Mouse (Mus musculus) forebrain, postnatal 0 days (tissue): ENCODE results near the gene Ptpn1. TPM values are rescaled to one million over a fixed set of nuclear protein-coding genes. Genes with fewer than 3 reads are reported as not detected.

ENCODE experiments used
- ATAC-seq: fragments of 200-750 bp; cut with Nextera tagmentation; 2 replicates; pipeline ENCODE4 v1.8.0; 2017; ENCODE audit warnings: mild to moderate bottlenecking, moderate library complexity
- DNase-seq: peaks from one replicate; pipeline ENCODE4 v3.0.0-alpha.2; 2015
- H3K27ac ChIP-seq: fragments of 300-500 bp; sonication (generic); 2 replicates; pipeline ENCODE4 v1.5.1; 2014; ENCODE audit warnings: low read depth, mild to moderate bottlenecking, antibody characterized with exemption, low read length, moderate library complexity, mixed read lengths
- H3K27me3 ChIP-seq: fragments of 300-500 bp; sonication (generic); 2 replicates; pipeline ENCODE4 v1.6.1; 2014; ENCODE audit warnings: mild to moderate bottlenecking, low read length, mixed read lengths; ENCODE audit not compliant: insufficient read depth
- H3K36me3 ChIP-seq: fragments of 300-500 bp; sonication (generic); 2 replicates; pipeline ENCODE4 v1.6.1; 2014; ENCODE audit warnings: mild to moderate bottlenecking, moderate library complexity; ENCODE audit not compliant: insufficient read depth
- H3K4me1 ChIP-seq: fragments of 300-500 bp; sonication (generic); 2 replicates; pipeline ENCODE4 v1.6.1; 2014; ENCODE audit warnings: antibody characterized with exemption; ENCODE audit not compliant: insufficient read depth
- H3K4me2 ChIP-seq: fragments of 300-500 bp; sonication (generic); 2 replicates; pipeline ENCODE4 v1.6.1; 2014; ENCODE audit warnings: low read depth, mild to moderate bottlenecking, moderate library complexity
- H3K4me3 ChIP-seq: fragments of 300-500 bp; sonication (generic); 2 replicates; pipeline ENCODE4 v1.5.1; 2014; ENCODE audit warnings: low read depth, low read length, mixed read lengths
- H3K9ac ChIP-seq: fragments of 300-500 bp; sonication (generic); 2 replicates; pipeline ENCODE4 v1.6.1; 2014; ENCODE audit warnings: mild to moderate bottlenecking
- H3K9me3 ChIP-seq: fragments of 300-500 bp; sonication (generic); 2 replicates; pipeline ENCODE4 v1.6.1; 2016; ENCODE audit warnings: low read length
- CTCF ChIP-seq: sonication (generic); IDR thresholded peaks from 2 replicates; pipeline ENCODE4 v1.5.1; 2016; ENCODE audit warnings: antibody characterized with exemption, control low read depth, low read depth
- WGBS: fragments of 180-500 bp; shearing (Covaris S2); extraction: QIAGEN DNeasy Blood & Tissue Kit; methylation state at CpG from one replicate; pipeline ENCODE4 v1.1.7; 2014; 5-methylcytosine and 5-hydroxymethylcytosine counted together
- polyA plus RNA-seq: library from polyadenylated mRNA; unstranded; fragments of >200 nt; fragmentation: Nextera tagmentation; extraction: Ambion mirVana; gene quantifications from 2 replicates; pipeline ENCODE4 v1.2.1, GENCODE M21; 2015
- total RNA-seq: library from RNA; depleted of rRNA; stranded (reverse); fragments of >200 nt; gene quantifications from 2 replicates; pipeline ENCODE4 v1.2.3, GENCODE M21; 2014

Gene Ptpn1
- total and polyA plus RNA-seq, 2 experiments from 2014 or later, result 47.0 to 75.4 TPM

DNA sequence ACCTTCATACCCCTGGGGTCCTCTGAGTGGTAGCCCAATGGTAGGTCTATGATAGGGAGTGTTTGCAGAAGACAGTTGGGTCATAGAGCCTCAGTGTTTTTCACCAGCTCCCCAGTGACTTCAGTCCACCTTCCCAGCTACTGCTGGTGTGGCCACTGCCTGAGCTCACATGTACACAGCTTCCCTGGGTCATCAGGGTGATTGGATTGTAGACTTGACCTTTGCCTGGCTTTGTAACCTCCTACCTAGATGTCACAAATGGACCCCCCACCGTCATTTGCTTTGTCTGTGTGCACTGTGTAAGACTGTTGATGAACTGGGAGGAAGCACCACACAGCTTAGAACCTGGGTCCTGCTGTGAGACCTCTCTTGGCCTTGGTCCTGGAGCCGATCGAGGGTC, 12.3 kb downstream of the Ptpn1 start:
- DNase-seq (no peak), ATAC-seq (no peak)
- Histone ChIP-seq H3K9ac (no peak overlapping the region), H3K4me2 (no peak overlapping the region), H3K27me3 (no peaks in the 10 kb centered on the region), H3K36me3 (no peaks in the 10 kb centered on the region), H3K27ac (no peak overlapping the region), H3K4me3 (no peak overlapping the region), H3K9me3 (no peaks in the 10 kb centered on the region), H3K4me1 (peaks cover 23% of the 10 kb centered on the region)
- TF ChIP-seq CTCF, result no peak
- 76% methylated on average over 3 of the region's 3 CpGs for WGBS

DNA sequence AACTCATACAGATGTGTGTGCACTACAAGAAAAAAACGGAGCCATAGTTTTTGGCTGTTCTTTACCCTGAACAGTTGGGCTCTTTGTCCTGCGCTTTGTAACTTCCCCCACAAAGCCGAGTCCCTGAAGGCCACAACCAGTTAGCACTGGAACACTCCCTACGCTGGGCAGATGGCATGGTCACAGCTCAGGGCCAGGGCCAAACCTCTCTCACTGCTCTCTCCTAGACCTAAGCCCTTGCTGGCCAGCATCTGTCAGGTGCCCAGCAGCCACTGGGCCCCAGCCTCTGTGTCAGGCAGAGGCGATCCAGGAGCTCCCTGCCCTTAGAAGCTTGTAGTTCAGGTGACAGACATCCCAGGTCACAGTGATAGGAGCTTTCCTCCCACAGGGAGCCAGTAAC, 13.6 kb downstream of the Ptpn1 start:
- Histone ChIP-seq H3K27ac (no peak overlapping the region), H3K4me2 (no peak overlapping the region), H3K4me1 (peaks cover 23% of the 10 kb centered on the region), H3K9ac (no peak overlapping the region), H3K4me3 (no peak overlapping the region), H3K9me3 (no peaks in the 10 kb centered on the region), H3K36me3 (no peaks in the 10 kb centered on the region), H3K27me3 (no peaks in the 10 kb centered on the region)
- 79% methylated on average over 5 of the region's 5 CpGs for WGBS
- ATAC-seq, result no peak
- TF ChIP-seq CTCF, result no peak
- no peak for DNase-seq

DNA sequence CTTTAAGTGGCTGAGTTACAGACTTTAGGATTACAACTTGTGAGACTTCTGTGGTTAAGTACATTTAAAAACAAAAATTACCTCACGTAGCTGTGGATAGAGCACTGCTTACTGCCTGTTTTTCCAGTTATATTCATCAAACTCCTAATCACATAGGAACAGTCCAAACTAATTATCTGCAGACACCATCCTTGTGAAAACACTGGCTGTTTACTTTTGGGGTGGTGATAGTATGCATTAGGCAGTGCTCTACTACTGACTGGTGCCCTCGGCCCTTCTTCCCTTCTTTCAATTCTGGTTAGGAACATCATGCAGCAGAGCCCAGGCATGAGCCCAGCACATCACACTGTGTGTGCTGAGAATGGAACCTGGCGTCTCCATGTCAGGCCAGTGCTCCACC, 15.4 kb downstream of the Ptpn1 start:
- Histone ChIP-seq H3K4me1 (peaks cover 14% of the 10 kb centered on the region), H3K27ac (no peak overlapping the region), H3K4me3 (no peak overlapping the region), H3K27me3 (no peaks in the 10 kb centered on the region), H3K4me2 (no peak overlapping the region), H3K9ac (no peak overlapping the region), H3K9me3 (no peaks in the 10 kb centered on the region), H3K36me3 (no peaks in the 10 kb centered on the region)
- 90% methylated on average over 3 of the region's 3 CpGs for WGBS
- DNase-seq (no peak), ATAC-seq (no peak)
- TF ChIP-seq CTCF, result no peak

DNA sequence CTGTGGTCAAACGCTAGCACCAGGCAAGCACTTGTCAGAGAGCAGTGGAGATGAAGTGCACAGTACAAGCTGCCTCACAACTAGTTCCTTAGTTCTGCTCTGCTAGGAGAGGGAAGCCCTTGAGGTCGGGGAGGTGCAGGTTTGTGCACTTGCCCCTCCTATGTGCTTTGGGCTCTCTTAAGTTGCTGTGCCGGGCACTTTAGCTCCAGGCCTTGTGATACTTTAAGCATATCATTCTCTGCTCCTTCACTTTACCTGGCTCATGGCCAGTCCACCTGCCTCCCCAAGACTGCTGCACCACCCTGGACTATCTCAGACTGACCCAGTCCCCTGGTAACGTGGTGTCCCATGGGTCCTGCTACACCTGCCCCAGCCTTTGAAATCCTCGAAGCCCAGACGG, 16.2 kb downstream of the Ptpn1 start:
- H3K9ac ChIP-seq, result no peak overlapping the region
- H3K4me2 ChIP-seq, result no peak overlapping the region
- no peaks in the 10 kb centered on the region for H3K36me3 ChIP-seq

DNA sequence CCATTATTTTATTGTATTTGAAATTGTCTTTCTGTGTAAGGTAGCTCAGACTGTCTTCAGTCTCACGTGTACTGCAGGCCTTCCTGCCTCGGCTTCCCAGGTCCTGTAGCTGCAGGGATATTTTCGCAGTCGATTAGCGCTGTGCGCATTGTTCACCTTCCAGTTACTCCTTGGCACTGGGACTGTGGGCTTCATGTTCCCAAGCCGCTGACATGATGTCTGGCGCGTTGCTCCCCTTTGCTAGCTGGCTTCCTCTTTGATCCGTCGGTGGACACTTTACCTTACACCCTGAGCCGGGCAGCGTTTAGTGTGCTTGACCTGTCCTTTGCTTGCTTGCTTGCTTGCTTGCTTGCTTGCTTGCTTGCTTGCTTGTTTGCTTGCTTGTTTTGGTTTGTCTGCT, 16.7 kb downstream of the Ptpn1 start:
- Histone ChIP-seq H3K9me3 (no peaks in the 10 kb centered on the region), H3K27me3 (no peaks in the 10 kb centered on the region), H3K4me2 (no peak overlapping the region), H3K4me1 (peaks cover under 1% of the 10 kb centered on the region; the same call in 1 of the 2 replicates), H3K27ac (no peak overlapping the region), H3K36me3 (no peaks in the 10 kb centered on the region), H3K4me3 (no peak overlapping the region), H3K9ac (no peak overlapping the region)
- DNase-seq, result no peak
- 72% methylated on average over 13 of the region's 13 CpGs for WGBS
- TF ChIP-seq CTCF, result no peak
- ATAC-seq, result no peak

More for the DNA sequence above, 16.2 kb downstream of the Ptpn1 start:
- no peaks in the 10 kb centered on the region for H3K27me3 ChIP-seq
- no peak for DNase-seq
- H3K9me3 ChIP-seq, result no peaks in the 10 kb centered on the region
- H3K27ac ChIP-seq, result no peak overlapping the region
- H3K4me3 ChIP-seq, result no peak overlapping the region
- ATAC-seq, result no peak
- no peak for TF ChIP-seq CTCF
- peaks cover 6% of the 10 kb centered on the region for H3K4me1 ChIP-seq
- 82% methylated on average over 6 of the region's 6 CpGs for WGBS

DNA sequence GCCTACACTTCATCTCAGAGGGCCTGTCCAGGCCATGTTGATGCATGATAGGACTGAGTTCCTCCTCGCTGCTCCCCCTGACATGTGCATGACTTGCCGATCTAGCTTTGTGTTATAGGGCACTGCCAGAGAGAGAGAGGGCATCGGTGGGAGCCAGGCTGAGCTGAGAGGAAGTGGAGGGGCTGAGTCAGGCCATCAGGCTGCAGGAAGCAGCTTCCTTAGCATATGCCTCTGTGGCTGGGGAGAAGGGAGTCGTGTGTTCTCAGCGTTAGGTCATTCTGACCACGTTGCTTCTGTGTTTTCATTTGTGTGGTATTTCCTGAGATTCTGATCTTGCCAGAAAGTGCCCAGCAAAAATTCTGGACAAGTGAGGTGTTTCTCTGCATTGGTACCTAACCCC, 17.4 kb downstream of the Ptpn1 start:
- no peak for TF ChIP-seq CTCF
- Histone ChIP-seq H3K9me3 (no peaks in the 10 kb centered on the region), H3K4me3 (no peak overlapping the region), H3K4me1 (no peaks in the 10 kb centered on the region), H3K9ac (no peak overlapping the region), H3K36me3 (no peaks in the 10 kb centered on the region), H3K27me3 (no peaks in the 10 kb centered on the region), H3K4me2 (no peak overlapping the region), H3K27ac (no peak overlapping the region)
- DNase-seq, result no peak
- ATAC-seq, result peak; percentile 10; the same call in 1 of the 2 replicates
- WGBS, result 68% methylated on average over 6 of the region's 6 CpGs

DNA sequence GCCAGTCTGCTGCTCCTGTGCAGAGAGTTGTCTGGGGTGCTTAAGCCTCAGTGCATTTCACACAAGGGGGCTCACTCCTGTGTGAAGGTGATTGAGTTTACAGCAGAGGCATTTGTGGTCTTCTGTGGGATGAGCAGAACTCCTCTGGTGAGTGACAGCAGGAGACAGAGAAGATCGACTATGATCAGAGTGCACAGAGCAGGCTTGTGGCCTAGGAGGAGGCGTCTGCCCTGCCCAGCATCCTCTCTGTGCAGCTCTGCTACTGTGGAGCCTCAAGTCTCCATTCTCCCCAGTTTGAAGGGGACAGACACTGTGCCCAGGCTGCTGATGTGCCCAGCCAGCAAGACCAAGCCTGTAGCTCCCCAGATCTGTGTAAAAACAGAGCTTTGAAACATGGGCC, 18.0 kb downstream of the Ptpn1 start:
- DNase-seq, result no peak
- TF ChIP-seq CTCF, result no peak
- no peak overlapping the region for H3K27ac ChIP-seq
- no peak overlapping the region for H3K4me2 ChIP-seq
- no peaks in the 10 kb centered on the region for H3K9me3 ChIP-seq
- H3K27me3 ChIP-seq, result no peaks in the 10 kb centered on the region
- 68% methylated on average over 2 of the region's 2 CpGs for WGBS
- no peak overlapping the region for H3K4me3 ChIP-seq
- no peak overlapping the region for H3K9ac ChIP-seq
- ATAC-seq, result no peak
- peaks cover 5% of the 10 kb centered on the region; the same call in 1 of the 2 replicates for H3K36me3 ChIP-seq
- H3K4me1 ChIP-seq, result no peaks in the 10 kb centered on the region

DNA sequence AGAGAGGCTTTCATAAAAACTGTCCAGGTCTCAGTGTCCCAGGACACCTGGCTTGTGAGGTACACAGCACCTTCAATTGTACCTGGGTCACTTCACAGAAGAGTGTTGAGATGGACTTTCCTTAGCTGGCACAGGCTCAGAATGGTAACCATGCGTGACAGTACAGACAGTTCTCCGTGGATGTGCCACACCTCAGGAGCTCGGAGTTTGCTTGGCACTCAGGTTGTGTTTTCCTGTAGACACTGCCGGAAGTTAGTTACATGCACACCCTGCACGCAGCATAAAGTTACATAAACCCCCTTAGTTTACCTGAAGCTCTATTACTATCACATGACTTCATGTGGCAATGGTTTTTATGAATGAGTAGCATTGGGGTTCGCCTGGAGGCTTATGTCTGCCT, 18.8 kb downstream of the Ptpn1 start:
- Histone ChIP-seq H3K27me3 (no peaks in the 10 kb centered on the region), H3K27ac (no peak overlapping the region), H3K9me3 (no peaks in the 10 kb centered on the region), H3K36me3 (peaks cover 7% of the 10 kb centered on the region; the same call in 1 of the 2 replicates), H3K4me2 (no peak overlapping the region), H3K4me1 (no peaks in the 10 kb centered on the region), H3K4me3 (no peak overlapping the region), H3K9ac (no peak overlapping the region)
- WGBS, result 81% methylated on average over 6 of the region's 6 CpGs
- no peak for TF ChIP-seq CTCF
- DNase-seq (no peak), ATAC-seq (no peak)
